22 mouse cellular contexts compared by ENCODE assay signal in genomic region chr14:76228968-76229555, GRCm38 (mm10).
DNase-seq lines count a peak whose midpoint lies in the region; ATAC-seq lines count a peak whose summit lies in the region.
"Had no signal": no experiment of that assay in that cellular context is flagged by ENCODE, and none has a peak within 500 bp of the region (broad histone marks: within the 10 kb centered on the region; RNA-seq: fewer than 3 reads in every experiment).

No protein-coding gene starts in this region.

- H3K9ac ChIP-seq in hindbrain, embryonic 16.5 days (ENCODE audit: low read depth, low read length), result no peak overlapping the region
- peak overlapping the region; percentile 18; the same call in 1 of the 2 replicates for H3K9ac ChIP-seq in midbrain, embryonic 11.5 days (ENCODE audit: low read length)
- no peak overlapping the region for H3K9ac ChIP-seq in midbrain, embryonic 16.5 days (ENCODE audit: low read depth, low read length)
- H3K9ac ChIP-seq in liver, embryonic 15.5 days, result no peak overlapping the region
- H3K9ac ChIP-seq: embryonic facial prominence, embryonic 15.5 days; forebrain, embryonic 15.5 days; heart, embryonic 13.5 days; hindbrain, embryonic 12.5 days had no signal

- no peaks in the 10 kb centered on the region for H3K27me3 ChIP-seq in hindbrain, embryonic 10.5 days (ENCODE audit: insufficient read depth, poor library complexity, severe bottlenecking)
- H3K27me3 ChIP-seq in hindbrain, embryonic 16.5 days (replicated peaks; ENCODE audit: control insufficient read depth, insufficient read depth, low read length), result no peaks in the 10 kb centered on the region
- H3K27me3 ChIP-seq in midbrain, embryonic 11.5 days (ENCODE audit: control insufficient read depth, insufficient read depth, low read length), result no peaks in the 10 kb centered on the region
- no peaks in the 10 kb centered on the region for H3K27me3 ChIP-seq in midbrain, embryonic 16.5 days (ENCODE audit: control insufficient read depth, insufficient read depth, low read depth, low read length)
- H3K27me3 ChIP-seq in liver, embryonic 15.5 days, result no peaks in the 10 kb centered on the region
- H3K27me3 ChIP-seq: CH12.LX; embryonic facial prominence, embryonic 15.5 days; forebrain, embryonic 15.5 days; heart, embryonic 13.5 days; hindbrain, embryonic 12.5 days; Patski had no signal

- no peak for DNase-seq in hindbrain, embryonic 10.5 days (ENCODE audit: low spot score)
- DNase-seq in midbrain, embryonic 11.5 days (ENCODE audit: low spot score, missing footprints), result no peak
- no peak for DNase-seq in frontal cortex, adult 2 months (ENCODE audit: extremely low spot score in 1 of 2, low spot score in 1 of 2)
- DNase-seq in embryo, embryonic 11 days, result no peak
- DNase-seq: adrenal gland, postnatal 14 days; cerebellum, adult 11-12 months; cerebellum, adult 9-10 months; cerebellum, postnatal 25 days; gastrocnemius, postnatal 14 days; heart, postnatal 36 days had no signal

- 64% methylated on average over 9 of the region's 9 CpGs for WGBS in hindbrain, embryonic 10.5 days
- 59% methylated on average over 9 of the region's 9 CpGs for WGBS in hindbrain, embryonic 16.5 days
- WGBS in midbrain, embryonic 11.5 days, result 57% methylated on average over 9 of the region's 9 CpGs
- WGBS in midbrain, embryonic 16.5 days, result 50% methylated on average over 9 of the region's 9 CpGs
- WGBS in liver, embryonic 15.5 days (ENCODE audit: insufficient replicate concordance), result 22% methylated on average over 9 of the region's 9 CpGs

- no peak for ATAC-seq in hindbrain, embryonic 16.5 days
- ATAC-seq in midbrain, embryonic 11.5 days (ENCODE audit: low FRiP score), result 0 out of 2 replicates have a peak, but pooled peaks have one; percentile 38
- no peak for ATAC-seq in midbrain, embryonic 16.5 days
- ATAC-seq in liver, embryonic 15.5 days (ENCODE audit: insufficient read depth), result peak; percentile 62; the same call in 1 of the 2 replicates
- ATAC-seq: activated CD4-positive, CD25-positive, alpha-beta regulatory T cell, adult 4 months; forebrain, embryonic 15.5 days; hindbrain, postnatal 0 days; Patski had no signal

- H3K36me3 ChIP-seq in hindbrain, embryonic 10.5 days, result no peaks in the 10 kb centered on the region
- H3K36me3 ChIP-seq in hindbrain, embryonic 16.5 days (ENCODE audit: control insufficient read depth, insufficient read depth, low read length), result no peaks in the 10 kb centered on the region
- no peaks in the 10 kb centered on the region for H3K36me3 ChIP-seq in midbrain, embryonic 11.5 days (ENCODE audit: control insufficient read depth, insufficient read depth, low read length)
- no peaks in the 10 kb centered on the region for H3K36me3 ChIP-seq in midbrain, embryonic 16.5 days (ENCODE audit: control insufficient read depth, insufficient read depth, low read length)
- H3K36me3 ChIP-seq in liver, embryonic 15.5 days (replicated peaks), result no peaks in the 10 kb centered on the region
- H3K36me3 ChIP-seq: embryonic facial prominence, embryonic 15.5 days; forebrain, embryonic 15.5 days; heart, embryonic 13.5 days; hindbrain, embryonic 12.5 days had no signal

- H3K4me1 ChIP-seq in hindbrain, embryonic 10.5 days (replicated peaks), result peaks cover 12% of the 10 kb centered on the region
- no peaks in the 10 kb centered on the region for H3K4me1 ChIP-seq in hindbrain, embryonic 16.5 days (ENCODE audit: control insufficient read depth, insufficient read depth, low read depth, low read length)
- peaks cover 5% of the 10 kb centered on the region; the same call in 1 of the 2 replicates for H3K4me1 ChIP-seq in midbrain, embryonic 11.5 days (ENCODE audit: control insufficient read depth, insufficient read depth, low read length)
- no peaks in the 10 kb centered on the region for H3K4me1 ChIP-seq in midbrain, embryonic 16.5 days (ENCODE audit: control insufficient read depth, insufficient read depth, low read length)
- H3K4me1 ChIP-seq in liver, embryonic 15.5 days (replicated peaks), result peaks cover 15% of the 10 kb centered on the region
- H3K4me1 ChIP-seq: embryonic facial prominence, embryonic 15.5 days; forebrain, embryonic 15.5 days had no signal

- H3K4me2 ChIP-seq in hindbrain, embryonic 16.5 days (ENCODE audit: low read length), result no peak overlapping the region
- no peak overlapping the region for H3K4me2 ChIP-seq in midbrain, embryonic 11.5 days
- no peak overlapping the region for H3K4me2 ChIP-seq in midbrain, embryonic 16.5 days (ENCODE audit: low read length)
- H3K4me2 ChIP-seq in liver, embryonic 15.5 days, result peak overlapping the region; percentile 35
- H3K4me2 ChIP-seq: embryonic facial prominence, embryonic 15.5 days; forebrain, embryonic 15.5 days; heart, embryonic 13.5 days; hindbrain, embryonic 12.5 days had no signal

- no peak overlapping the region for H3K4me3 ChIP-seq in hindbrain, embryonic 10.5 days
- H3K4me3 ChIP-seq in hindbrain, embryonic 16.5 days (ENCODE audit: low read length), result no peak overlapping the region
- no peak overlapping the region for H3K4me3 ChIP-seq in midbrain, embryonic 11.5 days (ENCODE audit: low read depth, low read length)
- no peak overlapping the region for H3K4me3 ChIP-seq in midbrain, embryonic 16.5 days (ENCODE audit: low read depth, low read length)
- H3K4me3 ChIP-seq in liver, embryonic 15.5 days (replicated peaks), result no peak overlapping the region
- H3K4me3 ChIP-seq: embryonic facial prominence, embryonic 15.5 days; erythroblast, embryonic 14.5 days; forebrain, embryonic 15.5 days; heart, embryonic 13.5 days; hindbrain, embryonic 12.5 days had no signal

- peak overlapping the region; percentile 62 for H3K27ac ChIP-seq in hindbrain, embryonic 10.5 days
- no peak overlapping the region for H3K27ac ChIP-seq in hindbrain, embryonic 16.5 days (ENCODE audit: low read depth, low read length)
- no peak overlapping the region for H3K27ac ChIP-seq in midbrain, embryonic 11.5 days (ENCODE audit: low read depth, low read length)
- no peak overlapping the region for H3K27ac ChIP-seq in midbrain, embryonic 16.5 days (ENCODE audit: low read length)
- no peak overlapping the region for H3K27ac ChIP-seq in liver, embryonic 15.5 days (replicated peaks)
- H3K27ac ChIP-seq: embryonic facial prominence, embryonic 15.5 days; forebrain, embryonic 15.5 days; heart, embryonic 13.5 days; hindbrain, embryonic 12.5 days; hindbrain, postnatal 0 days had no signal

- no peaks in the 10 kb centered on the region for H3K9me3 ChIP-seq in hindbrain, embryonic 10.5 days
- H3K9me3 ChIP-seq in hindbrain, embryonic 16.5 days (ENCODE audit: control insufficient read depth, low read length), result no peaks in the 10 kb centered on the region; the same call in 1 of the 2 replicates
- no peaks in the 10 kb centered on the region for H3K9me3 ChIP-seq in midbrain, embryonic 11.5 days (ENCODE audit: control insufficient read depth, low read length)
- no peaks in the 10 kb centered on the region for H3K9me3 ChIP-seq in midbrain, embryonic 16.5 days (replicated peaks; ENCODE audit: control insufficient read depth, low read length, poor library complexity, severe bottlenecking)
- H3K9me3 ChIP-seq in liver, embryonic 15.5 days (replicated peaks), result no peaks in the 10 kb centered on the region
- H3K9me3 ChIP-seq: embryonic facial prominence, embryonic 15.5 days; forebrain, embryonic 15.5 days; heart, embryonic 13.5 days; hindbrain, embryonic 12.5 days had no signal

Comparison
In these comparisons a context has a peak if more than half of its experiments do, and no peak if none do; other contexts are left out.
1. ATAC-seq: peak in midbrain, embryonic 11.5 days (single experiment) and liver, embryonic 15.5 days (single experiment); none in hindbrain, embryonic 16.5 days (single experiment) and midbrain, embryonic 16.5 days (single experiment).